10 mouse cellular contexts compared by ENCODE assay signal in the genomic region with DNA sequence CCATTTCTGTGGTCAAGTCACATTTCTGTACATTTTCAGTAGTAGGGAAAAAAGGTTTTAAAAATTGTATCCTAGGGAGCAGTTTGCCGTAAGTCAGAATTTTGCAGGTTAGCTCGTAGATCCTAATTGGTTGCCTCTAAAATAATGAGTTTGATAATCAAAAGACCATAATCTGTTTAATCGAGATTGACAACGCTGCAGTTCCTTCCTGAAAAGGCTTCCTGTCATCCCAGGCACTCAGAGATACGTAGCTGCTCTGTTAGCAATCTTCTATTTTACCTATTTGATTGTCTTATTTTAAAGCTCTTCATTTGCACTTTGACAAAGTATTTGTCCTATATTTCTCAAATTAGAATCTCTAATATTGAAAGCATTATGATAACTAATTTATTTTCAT.
DNase-seq lines count a peak whose midpoint lies in the region; ATAC-seq and TF ChIP-seq lines count a peak whose summit lies in the region.
"Had no signal": no experiment of that assay in that cellular context is flagged by ENCODE, and none has a peak within 500 bp of the region (broad histone marks: within the 10 kb centered on the region; RNA-seq: fewer than 3 reads in every experiment).

No protein-coding gene starts in this region.

- DNase-seq in kidney, postnatal 14 days, result no peak
- no peak for DNase-seq in hindbrain, postnatal 0 days (ENCODE audit: low spot score)
- DNase-seq in thymus, postnatal 10 days (ENCODE audit: low spot score in 2 of 2), result no peak
- DNase-seq in adrenal gland, postnatal 10 days, result no peak
- DNase-seq in embryo, embryonic 10.5 days (ENCODE audit: low spot score), result no peak
- DNase-seq: liver, embryonic 13.5 days had no signal

- H3K27ac ChIP-seq in kidney, embryonic 16.5 days (ENCODE audit: low read length), result no peak overlapping the region
- no peak overlapping the region for H3K27ac ChIP-seq in embryonic facial prominence, embryonic 13.5 days
- no peak overlapping the region for H3K27ac ChIP-seq in hindbrain, postnatal 0 days
- H3K27ac ChIP-seq in neural tube, embryonic 12.5 days, result no peak overlapping the region

- no peaks in the 10 kb centered on the region for H3K4me1 ChIP-seq in kidney, embryonic 16.5 days (ENCODE audit: insufficient read depth, low read length)
- H3K4me1 ChIP-seq in embryonic facial prominence, embryonic 13.5 days, result no peaks in the 10 kb centered on the region
- H3K4me1 ChIP-seq in hindbrain, postnatal 0 days (ENCODE audit: insufficient read depth, low read length), result peaks cover 3% of the 10 kb centered on the region; the same call in 1 of the 2 replicates
- H3K4me1 ChIP-seq in neural tube, embryonic 12.5 days, result 0 out of 2 replicates have a peak, but pooled peaks cover 4% of the 10 kb centered on the region

- no peaks in the 10 kb centered on the region for H3K36me3 ChIP-seq in kidney, embryonic 16.5 days (ENCODE audit: insufficient read depth, low read length)
- H3K36me3 ChIP-seq in embryonic facial prominence, embryonic 13.5 days, result no peaks in the 10 kb centered on the region
- H3K36me3 ChIP-seq in hindbrain, postnatal 0 days (ENCODE audit: insufficient read depth, low read length), result no peaks in the 10 kb centered on the region
- no peaks in the 10 kb centered on the region for H3K36me3 ChIP-seq in neural tube, embryonic 12.5 days
- H3K36me3 ChIP-seq: G1E; liver, embryonic 13.5 days had no signal

- peak overlapping the region; percentile 88 for H3K4me2 ChIP-seq in kidney, embryonic 16.5 days (replicated peaks; ENCODE audit: low read depth, low read length)
- H3K4me2 ChIP-seq in embryonic facial prominence, embryonic 13.5 days, result peak overlapping the region; percentile 70
- H3K4me2 ChIP-seq in hindbrain, postnatal 0 days (ENCODE audit: low read depth, low read length), result peak overlapping the region; percentile 86
- H3K4me2 ChIP-seq in neural tube, embryonic 12.5 days (replicated peaks), result peak overlapping the region; percentile 77

- H3K9ac ChIP-seq in kidney, embryonic 16.5 days (replicated peaks; ENCODE audit: low read length), result no peak overlapping the region
- no peak overlapping the region for H3K9ac ChIP-seq in embryonic facial prominence, embryonic 13.5 days
- H3K9ac ChIP-seq in hindbrain, postnatal 0 days (replicated peaks; ENCODE audit: low read length), result no peak overlapping the region
- H3K9ac ChIP-seq in neural tube, embryonic 12.5 days, result no peak overlapping the region

- WGBS in kidney, embryonic 16.5 days, result 74% methylated on average over 5 of the region's 5 CpGs
- WGBS in embryonic facial prominence, embryonic 13.5 days, result 62% methylated on average over 5 of the region's 5 CpGs
- 51% methylated on average over 5 of the region's 5 CpGs for WGBS in hindbrain, postnatal 0 days
- 79% methylated on average over 5 of the region's 5 CpGs for WGBS in neural tube, embryonic 12.5 days

- H3K4me3 ChIP-seq in kidney, embryonic 16.5 days (ENCODE audit: low read length), result peak overlapping the region; percentile 78
- H3K4me3 ChIP-seq in embryonic facial prominence, embryonic 13.5 days, result peak overlapping the region; percentile 74
- peak overlapping the region; percentile 67 for H3K4me3 ChIP-seq in hindbrain, postnatal 0 days (ENCODE audit: low read length)
- H3K4me3 ChIP-seq in neural tube, embryonic 12.5 days, result no peak overlapping the region

- TF ChIP-seq CTCF in hindbrain, postnatal 0 days (IDR thresholded peaks at IDR 0.05; ENCODE audit: low read depth), result no peak

- no peak for ATAC-seq in kidney, embryonic 16.5 days (ENCODE audit: low FRiP score, low TSS enrichment)
- no peak for ATAC-seq in embryonic facial prominence, embryonic 13.5 days (ENCODE audit: insufficient number of reproducible peaks, insufficient read depth, low FRiP score, low TSS enrichment, low read depth)
- no peak for ATAC-seq in hindbrain, postnatal 0 days
- no peak for ATAC-seq in neural tube, embryonic 12.5 days (ENCODE audit: low FRiP score, low read depth)

- no peaks in the 10 kb centered on the region for H3K9me3 ChIP-seq in kidney, embryonic 16.5 days (ENCODE audit: low read length)
- H3K9me3 ChIP-seq in embryonic facial prominence, embryonic 13.5 days, result no peaks in the 10 kb centered on the region
- no peaks in the 10 kb centered on the region for H3K9me3 ChIP-seq in hindbrain, postnatal 0 days (ENCODE audit: low read length)
- no peaks in the 10 kb centered on the region for H3K9me3 ChIP-seq in neural tube, embryonic 12.5 days
- H3K9me3 ChIP-seq: G1E; liver, embryonic 13.5 days had no signal

- no peaks in the 10 kb centered on the region for H3K27me3 ChIP-seq in kidney, embryonic 16.5 days (ENCODE audit: insufficient read depth, low read length)
- H3K27me3 ChIP-seq in embryonic facial prominence, embryonic 13.5 days, result no peaks in the 10 kb centered on the region
- no peaks in the 10 kb centered on the region for H3K27me3 ChIP-seq in hindbrain, postnatal 0 days (ENCODE audit: insufficient read depth, low read length)
- no peaks in the 10 kb centered on the region for H3K27me3 ChIP-seq in neural tube, embryonic 12.5 days (replicated peaks)
